In the genomic region with DNA sequence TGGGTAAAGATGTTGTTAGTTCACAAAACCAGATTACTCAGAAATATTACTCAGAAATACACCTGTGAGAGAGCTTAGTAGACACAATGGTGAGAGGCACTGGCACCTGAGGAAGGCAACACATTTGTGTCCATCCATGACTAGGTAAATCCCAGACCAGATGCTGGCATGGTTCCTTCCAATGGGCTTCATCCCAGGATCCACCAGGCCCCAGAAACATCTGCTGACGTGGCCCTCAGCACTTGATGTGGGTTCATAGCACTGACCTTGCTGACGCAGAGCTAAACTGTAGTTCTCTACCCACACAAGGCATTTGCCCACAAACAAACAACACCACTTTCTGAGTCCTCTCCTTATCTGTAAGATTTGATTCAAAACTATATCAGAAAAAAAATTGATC, we compare ENCODE assay signal across 19 mouse cellular contexts. TPM values are rescaled to one million over a fixed set of nuclear protein-coding genes. Genes with fewer than 3 reads are reported as not detected.
DNase-seq lines count a peak whose midpoint lies in the region; ATAC-seq lines count a peak whose summit lies in the region.
"Had no signal": no experiment of that assay in that cellular context is flagged by ENCODE, and none has a peak within 500 bp of the region (broad histone marks: within the 10 kb centered on the region; RNA-seq: fewer than 3 reads in every experiment).

No protein-coding gene starts in this region.

- H3K4me3 ChIP-seq in heart, embryonic 10.5 days: no peak overlapping the region
- no peak overlapping the region for H3K4me3 ChIP-seq in kidney, embryonic 16.5 days (ENCODE audit: low read length)
- no peak overlapping the region for H3K4me3 ChIP-seq in limb, embryonic 10.5 days
- H3K4me3 ChIP-seq: embryonic facial prominence, embryonic 12.5 days; forebrain, embryonic 15.5 days; heart, embryonic 12.5 days; hindbrain, embryonic 15.5 days had no signal

- H3K4me1 ChIP-seq in heart, embryonic 10.5 days: peaks cover 18% of the 10 kb centered on the region
- peaks cover 5% of the 10 kb centered on the region; the same call in 1 of the 2 replicates for H3K4me1 ChIP-seq in kidney, embryonic 16.5 days (ENCODE audit: insufficient read depth, low read length)
- H3K4me1 ChIP-seq in limb, embryonic 10.5 days: peaks cover 16% of the 10 kb centered on the region

- no peaks in the 10 kb centered on the region for H3K9me3 ChIP-seq in heart, embryonic 10.5 days
- no peaks in the 10 kb centered on the region for H3K9me3 ChIP-seq in kidney, embryonic 16.5 days (ENCODE audit: low read length)
- H3K9me3 ChIP-seq in limb, embryonic 10.5 days (replicated peaks): no peaks in the 10 kb centered on the region
- H3K9me3 ChIP-seq: embryonic facial prominence, embryonic 12.5 days; forebrain, embryonic 15.5 days; hindbrain, embryonic 15.5 days had no signal

- no peak overlapping the region for H3K27ac ChIP-seq in heart, embryonic 10.5 days
- H3K27ac ChIP-seq in kidney, embryonic 16.5 days (ENCODE audit: low read length): no peak overlapping the region
- H3K27ac ChIP-seq in limb, embryonic 10.5 days: no peak overlapping the region
- H3K27ac ChIP-seq: embryonic facial prominence, embryonic 12.5 days; forebrain, embryonic 15.5 days; hindbrain, embryonic 15.5 days had no signal

- H3K36me3 ChIP-seq in heart, embryonic 10.5 days: 0 out of 2 replicates have a peak, but pooled peaks cover 2% of the 10 kb centered on the region
- H3K36me3 ChIP-seq in kidney, embryonic 16.5 days (ENCODE audit: insufficient read depth, low read length): no peaks in the 10 kb centered on the region
- H3K36me3 ChIP-seq in limb, embryonic 10.5 days: no peaks in the 10 kb centered on the region
- H3K36me3 ChIP-seq: embryonic facial prominence, embryonic 12.5 days; hindbrain, embryonic 15.5 days had no signal

- no peak overlapping the region for H3K9ac ChIP-seq in kidney, embryonic 16.5 days (replicated peaks; ENCODE audit: low read length)
- H3K9ac ChIP-seq: embryonic facial prominence, embryonic 12.5 days; forebrain, embryonic 15.5 days; heart, embryonic 12.5 days; hindbrain, embryonic 15.5 days had no signal

- DNase-seq in heart, adult 11 months: peak; percentile 91
- DNase-seq in heart, embryonic 10.5 days (ENCODE audit: low spot score): no peak
- DNase-seq in kidney, adult 18-20 months: peak; percentile 37
- peak; percentile 34 for DNase-seq in kidney, postnatal 10 days
- no peak for DNase-seq in limb, embryonic 10.5 days (ENCODE audit: low spot score)
- no peak for DNase-seq in ovary, postnatal 36 days (ENCODE audit: low spot score)
- DNase-seq: adrenal gland, postnatal 10 days; cerebellum, adult 11 months; cerebellum, adult 9-10 months; cerebellum, postnatal 25 days; gastrocnemius, postnatal 10 days had no signal

- H3K4me2 ChIP-seq in kidney, embryonic 16.5 days (replicated peaks; ENCODE audit: low read depth, low read length): no peak overlapping the region
- H3K4me2 ChIP-seq: embryonic facial prominence, embryonic 12.5 days; forebrain, embryonic 15.5 days; heart, embryonic 12.5 days; hindbrain, embryonic 15.5 days had no signal

- H3K27me3 ChIP-seq in heart, embryonic 10.5 days (ENCODE audit: insufficient read depth, poor library complexity, severe bottlenecking): no peaks in the 10 kb centered on the region
- no peaks in the 10 kb centered on the region for H3K27me3 ChIP-seq in kidney, embryonic 16.5 days (ENCODE audit: insufficient read depth, low read length)
- H3K27me3 ChIP-seq in limb, embryonic 10.5 days (ENCODE audit: low read depth, poor library complexity, severe bottlenecking): no peaks in the 10 kb centered on the region
- H3K27me3 ChIP-seq: embryonic facial prominence, embryonic 12.5 days; forebrain, embryonic 15.5 days; heart, embryonic 12.5 days; hindbrain, embryonic 15.5 days had no signal

- ATAC-seq in kidney, embryonic 16.5 days (ENCODE audit: low FRiP score, low TSS enrichment): no peak
- ATAC-seq: forebrain, embryonic 15.5 days had no signal

- 77% methylated on average over 2 of the region's 2 CpGs for WGBS in heart, embryonic 10.5 days
- WGBS in kidney, embryonic 16.5 days: 88% methylated on average over 2 of the region's 2 CpGs
- 88% methylated on average over 2 of the region's 2 CpGs for WGBS in limb, embryonic 10.5 days

RNA-seq across cellular contexts. Expression of a gene that starts 13.5 kb away (rescaled TPM):
- polyA plus RNA-seq in heart, embryonic 10.5 days (2016; fragmentation: Nextera tagmentation; extraction: Ambion mirVana): 17.2 and 19.2 TPM in 2 replicates
- 14.5 and 15.7 TPM in 2 replicates for polyA plus RNA-seq in kidney, embryonic 16.5 days (2015; fragmentation: Nextera tagmentation; extraction: Ambion mirVana)
- polyA plus RNA-seq in limb, embryonic 10.5 days (2016; fragmentation: Nextera tagmentation; extraction: Ambion mirVana): 3.4 and 3.6 TPM in 2 replicates
- polyA plus RNA-seq: C2C12 had no signal

RNA-seq across cellular contexts. Expression of a gene that starts 34.3 kb away (rescaled TPM):
- not detected in 2 replicates for polyA plus RNA-seq in heart, embryonic 10.5 days (2016; fragmentation: Nextera tagmentation; extraction: Ambion mirVana)
- polyA plus RNA-seq in kidney, embryonic 16.5 days (2015; fragmentation: Nextera tagmentation; extraction: Ambion mirVana): not detected in 2 replicates
- polyA plus RNA-seq in limb, embryonic 10.5 days (2016; fragmentation: Nextera tagmentation; extraction: Ambion mirVana): not detected in 2 replicates
- polyA plus RNA-seq: C2C12; embryonic facial prominence, embryonic 12.5 days; forebrain, embryonic 15.5 days; gonadal fat pad, adult 2 months; heart, embryonic 12.5 days; heart, embryonic 16.5 days had no signal

RNA-seq across cellular contexts. Expression of a gene that starts 46.4 kb away (rescaled TPM):
- 32.8 and 34.2 TPM in 2 replicates for polyA plus RNA-seq in heart, embryonic 10.5 days (2016; fragmentation: Nextera tagmentation; extraction: Ambion mirVana)
- polyA plus RNA-seq in kidney, embryonic 16.5 days (2015; fragmentation: Nextera tagmentation; extraction: Ambion mirVana): 55.4 and 58.0 TPM in 2 replicates
- polyA plus RNA-seq in limb, embryonic 10.5 days (2016; fragmentation: Nextera tagmentation; extraction: Ambion mirVana): 26.6 and 28.9 TPM in 2 replicates

Comparison
In these comparisons a context has a peak if more than half of its experiments do, and no peak if none do; other contexts are left out.
1. DNase-seq: peak in heart, adult 11 months (single experiment), kidney, adult 18-20 months (single experiment) and kidney, postnatal 10 days (single experiment); none in heart, embryonic 10.5 days (single experiment), limb, embryonic 10.5 days (single experiment) and ovary, postnatal 36 days (single experiment).